Mouse (Mus musculus) myocyte (in vitro differentiated cells): ENCODE data around the gene Zfp53.

ENCODE experiments used
- E2F4 ChIP-seq: IDR thresholded peaks from one replicate; pipeline ENCODE4 v1.6.1; 2011; ENCODE audit warnings: mild to moderate bottlenecking, control low read depth, moderate library complexity; ENCODE audit not compliant: insufficient read depth
- POLR2A ChIP-seq: IDR thresholded peaks from one replicate; pipeline ENCODE4 v1.6.1; 2011; ENCODE audit warnings: low read depth, mild to moderate bottlenecking, control low read depth, moderate library complexity; ENCODE audit not compliant: insufficient read length
- REST ChIP-seq: IDR thresholded peaks from one replicate; pipeline ENCODE4 v1.6.1; 2011; ENCODE audit warnings: mild to moderate bottlenecking, control low read depth, moderate library complexity; ENCODE audit not compliant: insufficient read depth, insufficient read length
- TCF12 ChIP-seq: IDR thresholded peaks from one replicate; pipeline ENCODE4 v1.6.1; 2011; ENCODE audit warnings: mild to moderate bottlenecking, control low read depth; ENCODE audit not compliant: poor library complexity, insufficient read depth, severe bottlenecking
- USF1 ChIP-seq: IDR thresholded peaks from one replicate; pipeline ENCODE4 v1.6.1; 2011; ENCODE audit warnings: low read depth, mild to moderate bottlenecking, control low read depth, moderate library complexity

DNA sequence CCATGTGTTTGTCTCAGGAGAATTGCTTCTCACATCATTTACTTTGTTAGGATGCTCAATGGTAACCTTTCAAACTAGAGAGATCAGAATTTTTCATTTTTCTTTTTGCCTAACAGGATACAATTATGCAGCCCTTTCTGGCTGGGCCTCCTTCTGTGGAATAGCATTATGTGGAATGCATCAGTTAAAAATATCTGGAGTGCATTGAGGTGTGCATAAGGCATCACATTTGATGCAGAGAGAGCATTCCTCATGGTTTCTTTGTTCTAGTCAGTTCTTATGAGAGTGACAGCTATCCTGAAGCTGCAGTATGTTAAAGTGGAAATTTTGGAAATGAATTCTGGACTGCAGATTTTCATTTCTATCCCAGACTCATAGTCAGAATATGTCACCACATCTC lies 37.5 kb downstream of the Zfp53 start:
- TF ChIP-seq POLR2A (no peak), TCF12 (no peak), E2F4 (no peak), USF1 (no peak), REST (no peak)
